Mouse (Mus musculus): ENCODE data around the gene Fgf7. TPM values are rescaled to one million over a fixed set of nuclear protein-coding genes. Genes with fewer than 3 reads are reported as not detected.
A peak's percentile ranks its signal among the peaks of the same experiment; 100 is the strongest.

Gene Fgf7
- polyA plus RNA-seq, 1 experiment from 2014 or later = 5.5 TPM

DNA sequence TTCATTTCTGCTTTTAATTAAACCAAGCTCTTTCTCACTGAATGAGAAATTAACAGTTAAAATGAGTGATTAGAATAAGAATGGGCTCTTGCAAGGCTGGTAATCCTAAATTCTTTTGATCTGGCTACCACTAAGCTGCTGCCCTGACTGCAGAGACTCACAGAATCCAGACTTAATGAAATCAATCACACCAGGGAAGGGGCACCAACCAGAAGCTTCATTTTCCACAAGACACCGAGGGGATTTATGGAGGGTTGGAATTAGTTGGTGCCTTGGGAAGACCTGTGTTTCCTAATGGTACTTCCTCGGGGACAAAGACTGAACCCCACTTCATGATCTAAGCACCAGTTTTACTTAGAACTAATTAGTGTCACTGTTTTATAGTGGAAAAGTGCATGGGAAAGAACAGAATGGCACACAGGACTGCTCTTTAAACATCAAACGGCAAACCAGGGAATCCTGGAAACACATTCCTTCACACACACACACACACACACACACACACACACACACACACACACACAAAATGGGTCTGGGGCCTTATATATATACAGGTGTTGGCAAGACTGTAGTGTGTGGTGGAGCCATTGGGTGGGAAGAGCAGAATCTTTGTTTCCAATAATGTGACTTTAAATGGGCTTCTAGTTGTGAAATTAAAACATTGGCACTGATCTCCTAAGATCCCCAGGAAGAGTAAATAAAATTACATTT, 18.5 kb upstream of the Fgf7 start:
- no peak overlapping the region for H3K4me2 ChIP-seq (replicated peaks; ENCODE audit: low read depth)
- no peaks in the 10 kb centered on the region for H3K27me3 ChIP-seq (ENCODE audit: control insufficient read depth, insufficient read depth, low read length)
- ATAC-seq (ENCODE audit: low FRiP score, low TSS enrichment) = no peak
- 49% methylated on average over 3 of the region's 3 CpGs for whole genome bisulfite sequencing
- H3K9me3 ChIP-seq (ENCODE audit: control insufficient read depth, low read length) = no peaks in the 10 kb centered on the region
- DNase-seq (ENCODE audit: low spot score) = no peak
- no peak overlapping the region for H3K4me3 ChIP-seq (ENCODE audit: low read depth, low read length)
- no peaks in the 10 kb centered on the region for H3K4me1 ChIP-seq (replicated peaks; ENCODE audit: control insufficient read depth, insufficient read depth)
- no peak overlapping the region for H3K9ac ChIP-seq (ENCODE audit: low read length)
- no peak for TF ChIP-seq CTCF (IDR thresholded peaks at IDR 0.05; ENCODE audit: low read depth)
- TF ChIP-seq EP300 (optimal IDR thresholded peaks at IDR 0.05) = no peak
- no peaks in the 10 kb centered on the region for H3K36me3 ChIP-seq (ENCODE audit: control insufficient read depth, insufficient read depth, low read length)
- H3K27ac ChIP-seq (replicated peaks) = no peak overlapping the region

DNA sequence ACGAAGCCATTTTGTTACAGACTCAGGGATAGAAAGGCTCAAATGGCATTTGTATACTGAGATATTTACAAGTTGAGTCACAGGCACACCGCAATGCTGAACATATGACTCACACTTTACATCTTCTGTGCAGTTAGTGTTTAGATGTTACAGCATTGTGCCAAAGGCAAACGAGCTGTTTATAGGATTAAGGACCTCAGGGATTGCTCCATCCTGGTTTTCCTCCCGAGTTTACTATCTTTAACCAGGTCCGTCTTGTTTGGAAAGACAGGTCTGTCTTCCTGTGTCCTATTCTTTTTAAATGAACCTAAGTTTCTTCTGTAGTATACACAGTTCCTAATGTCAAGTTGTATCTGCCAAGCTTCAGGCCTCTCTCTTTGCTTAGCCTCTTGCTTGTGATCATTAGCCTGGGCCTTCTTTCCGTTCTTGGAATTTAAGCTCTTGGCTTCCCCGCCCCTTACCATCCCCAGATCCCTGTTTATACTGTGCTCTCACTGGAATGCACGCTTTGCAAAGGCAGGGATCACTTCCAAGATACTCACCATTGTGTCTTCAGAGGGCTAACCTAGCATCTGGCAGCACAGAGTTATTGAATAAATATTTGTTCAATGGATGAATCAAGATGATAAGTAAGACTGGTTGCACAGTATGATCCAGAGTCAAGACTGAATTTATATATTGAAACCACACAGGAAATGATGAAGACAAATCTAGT, 3.1 kb upstream of the Fgf7 start:
- 0 out of 2 replicates have a peak overlapping the region, but pooled peaks have one; percentile 5 for H3K27ac ChIP-seq (replicated peaks)
- H3K4me2 ChIP-seq (replicated peaks; ENCODE audit: low read depth) = no peak overlapping the region
- no peak overlapping the region for H3K4me3 ChIP-seq (ENCODE audit: low read depth, low read length)
- ATAC-seq (ENCODE audit: low FRiP score, low TSS enrichment) (peak; percentile 78; the same call in 1 of the 2 replicates), DNase-seq (ENCODE audit: low spot score) (no peak)
- no peak overlapping the region for H3K9ac ChIP-seq (ENCODE audit: low read length)
- no peaks in the 10 kb centered on the region for H3K27me3 ChIP-seq (ENCODE audit: control insufficient read depth, insufficient read depth, low read length)
- no peaks in the 10 kb centered on the region for H3K4me1 ChIP-seq (replicated peaks; ENCODE audit: control insufficient read depth, insufficient read depth)
- H3K9me3 ChIP-seq (ENCODE audit: control insufficient read depth, low read length) = no peaks in the 10 kb centered on the region
- WGBS = 24% methylated on average over 8 of the region's 8 CpGs
- TF ChIP-seq EP300 (optimal IDR thresholded peaks at IDR 0.05) (no peak), CTCF (IDR thresholded peaks at IDR 0.05; ENCODE audit: low read depth) (no peak)
- H3K36me3 ChIP-seq (ENCODE audit: control insufficient read depth, insufficient read depth, low read length) = no peaks in the 10 kb centered on the region

DNA sequence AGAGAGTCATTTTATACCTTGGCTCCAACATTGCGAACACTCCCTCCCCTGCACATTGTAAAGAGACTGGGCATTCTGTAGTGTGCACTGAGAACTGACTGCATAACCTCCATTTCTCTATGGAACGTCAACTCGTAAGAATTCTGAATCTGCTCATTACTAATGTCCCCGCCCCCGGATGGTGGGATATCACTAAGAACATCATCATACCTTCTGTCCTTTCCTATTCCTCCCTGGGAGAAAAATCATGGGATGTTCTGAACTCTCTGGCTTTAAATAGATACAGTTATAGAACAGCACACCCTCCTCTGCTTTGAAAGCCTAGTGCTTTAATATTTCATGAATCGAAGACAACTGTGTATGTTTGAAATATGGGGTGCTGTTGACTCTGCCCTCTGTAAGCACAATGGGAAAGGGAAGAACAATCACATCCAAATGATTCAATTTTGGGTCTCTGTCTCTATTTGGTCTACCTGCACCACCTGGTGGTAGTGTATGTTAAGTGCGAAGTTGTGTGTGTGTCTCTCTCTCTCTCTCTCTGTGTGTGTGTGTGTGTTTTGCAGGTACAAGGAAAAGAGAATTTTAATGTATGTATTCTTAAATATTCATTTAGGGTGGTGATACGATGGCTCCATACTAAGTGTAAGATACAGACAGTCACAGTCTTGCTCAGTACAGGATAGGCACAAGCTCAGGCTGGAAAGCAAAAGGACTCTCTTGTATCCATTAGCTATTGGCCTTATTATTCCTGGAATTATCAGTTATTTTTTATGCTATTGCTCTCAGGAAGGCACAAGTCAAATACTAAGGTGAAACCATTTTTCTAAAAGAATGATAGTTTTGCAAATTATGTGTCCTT, 1.1 kb upstream of the Fgf7 start:
- TF ChIP-seq CTCF (IDR thresholded peaks at IDR 0.05; ENCODE audit: low read depth) (peak; percentile 82), EP300 (optimal IDR thresholded peaks at IDR 0.05) (no peak)
- Histone ChIP-seq H3K27me3 (ENCODE audit: control insufficient read depth, insufficient read depth, low read length) (no peaks in the 10 kb centered on the region), H3K9me3 (ENCODE audit: control insufficient read depth, low read length) (no peaks in the 10 kb centered on the region), H3K4me1 (replicated peaks; ENCODE audit: control insufficient read depth, insufficient read depth) (no peaks in the 10 kb centered on the region), H3K27ac (replicated peaks) (no peak overlapping the region), H3K9ac (ENCODE audit: low read length) (no peak overlapping the region), H3K4me2 (replicated peaks; ENCODE audit: low read depth) (no peak overlapping the region), H3K4me3 (ENCODE audit: low read depth, low read length) (no peak overlapping the region), H3K36me3 (ENCODE audit: control insufficient read depth, insufficient read depth, low read length) (no peaks in the 10 kb centered on the region)
- ATAC-seq (ENCODE audit: low FRiP score, low TSS enrichment) (no peak), DNase-seq (ENCODE audit: low spot score) (no peak)
- WGBS = 58% methylated on average over 8 of the region's 8 CpGs

DNA sequence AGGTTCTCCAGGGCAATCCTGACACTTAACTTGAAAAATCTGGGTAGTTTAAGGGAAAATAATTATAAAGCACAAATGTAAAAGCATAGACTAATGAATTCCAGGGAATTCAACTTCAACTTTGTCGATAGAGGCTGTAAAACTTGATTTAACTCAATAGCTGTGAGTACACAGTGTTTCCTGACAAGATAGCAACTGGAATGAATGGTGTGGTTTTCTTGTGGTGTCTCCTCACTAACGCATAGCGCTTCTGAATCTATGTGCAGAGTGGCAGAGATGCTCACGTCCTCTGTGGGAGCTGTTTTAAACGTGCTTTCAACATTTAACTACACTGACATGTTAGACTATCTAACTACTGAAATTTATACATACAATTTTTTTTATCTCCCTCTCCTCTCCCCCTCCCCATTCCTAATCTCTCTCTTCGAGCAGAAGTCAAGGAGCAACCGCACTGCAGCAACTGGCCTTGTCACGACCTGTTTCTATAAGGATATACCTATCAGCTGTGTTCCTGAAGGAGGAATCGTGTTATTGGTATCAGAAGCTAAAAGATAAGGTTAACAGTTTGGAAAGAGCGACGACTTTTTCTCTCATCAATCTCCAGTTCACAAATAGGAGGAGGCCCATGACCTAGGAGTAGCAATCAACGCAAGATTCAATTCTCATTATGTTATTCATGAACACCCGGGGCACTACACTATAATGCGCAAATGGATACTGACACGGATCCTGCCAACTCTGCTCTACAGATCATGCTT, 734 bp downstream of the Fgf7 start:
- Histone ChIP-seq H3K27me3 (ENCODE audit: control insufficient read depth, insufficient read depth, low read length) (no peaks in the 10 kb centered on the region), H3K4me1 (replicated peaks; ENCODE audit: control insufficient read depth, insufficient read depth) (no peaks in the 10 kb centered on the region), H3K9me3 (ENCODE audit: control insufficient read depth, low read length) (no peaks in the 10 kb centered on the region), H3K4me2 (replicated peaks; ENCODE audit: low read depth) (peak overlapping the region; percentile 34), H3K9ac (ENCODE audit: low read length) (peak overlapping the region; percentile 38; the same call in 1 of the 2 replicates), H3K27ac (replicated peaks) (peak overlapping the region; percentile 61; the same call in 1 of the 2 replicates), H3K36me3 (ENCODE audit: control insufficient read depth, insufficient read depth, low read length) (no peaks in the 10 kb centered on the region), H3K4me3 (ENCODE audit: low read depth, low read length) (peak overlapping the region; percentile 34)
- no peak for ATAC-seq (ENCODE audit: low FRiP score, low TSS enrichment)
- no peak for DNase-seq (ENCODE audit: low spot score)
- TF ChIP-seq CTCF (IDR thresholded peaks at IDR 0.05; ENCODE audit: low read depth) = no peak
- TF ChIP-seq EP300 (optimal IDR thresholded peaks at IDR 0.05) = no peak
- WGBS = 57% methylated on average over 15 of the region's 15 CpGs

DNA sequence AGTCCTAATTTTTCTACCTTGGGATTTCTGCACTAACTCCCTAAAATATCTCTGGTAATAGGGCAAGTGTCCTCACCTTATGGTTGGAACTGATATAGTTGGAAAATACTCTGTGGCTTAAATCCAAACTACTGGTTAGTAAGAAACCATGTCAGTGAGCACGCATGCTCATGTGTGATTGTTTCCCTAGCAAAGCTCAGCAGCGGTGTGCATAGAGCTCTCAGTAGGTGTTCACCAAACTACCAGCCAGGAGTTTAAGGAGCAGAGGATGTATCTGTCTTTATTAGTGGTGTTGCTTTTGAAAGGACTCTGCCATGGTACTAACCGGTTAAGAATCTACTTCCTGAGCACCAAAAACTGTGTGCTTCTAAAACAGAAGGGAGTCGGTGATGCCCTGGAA, 1.7 kb downstream of the Fgf7 start:
- Histone ChIP-seq H3K4me2 (replicated peaks; ENCODE audit: low read depth) (peak overlapping the region; percentile 34), H3K27ac (replicated peaks) (no peak overlapping the region), H3K4me3 (ENCODE audit: low read depth, low read length) (peak overlapping the region; percentile 34), H3K27me3 (ENCODE audit: control insufficient read depth, insufficient read depth, low read length) (no peaks in the 10 kb centered on the region), H3K9me3 (ENCODE audit: control insufficient read depth, low read length) (no peaks in the 10 kb centered on the region), H3K9ac (ENCODE audit: low read length) (no peak overlapping the region), H3K36me3 (ENCODE audit: control insufficient read depth, insufficient read depth, low read length) (no peaks in the 10 kb centered on the region), H3K4me1 (replicated peaks; ENCODE audit: control insufficient read depth, insufficient read depth) (no peaks in the 10 kb centered on the region)
- WGBS = 73% methylated on average over 4 of the region's 4 CpGs
- no peak for TF ChIP-seq EP300 (optimal IDR thresholded peaks at IDR 0.05)
- no peak for TF ChIP-seq CTCF (IDR thresholded peaks at IDR 0.05; ENCODE audit: low read depth)
- no peak for ATAC-seq (ENCODE audit: low FRiP score, low TSS enrichment)
- no peak for DNase-seq (ENCODE audit: low spot score)

All from stomach, postnatal 0 days (tissue).